Mouse (Mus musculus) myocyte (in vitro differentiated cells): Measurements from ENCODE around the gene Lrp1.

Source experiments
- E2F4 ChIP-seq: IDR thresholded peaks from one replicate; pipeline ENCODE4 v1.6.1; 2011; ENCODE audit warnings: mild to moderate bottlenecking, control low read depth, moderate library complexity; ENCODE audit not compliant: insufficient read depth
- MYOG ChIP-seq, 3 experiments: IDR thresholded peaks; one replicate each; pipeline ENCODE4 v1.6.1; 2011; ENCODE audit warnings: control low read depth in 2 of 3, low read depth in 2 of 3, mild to moderate bottlenecking in 2 of 3; ENCODE audit not compliant: insufficient read length in 2 of 3, control insufficient read depth in 1 of 3, insufficient read depth in 1 of 3
- POLR2A ChIP-seq: IDR thresholded peaks from one replicate; pipeline ENCODE4 v1.6.1; 2011; ENCODE audit warnings: low read depth, mild to moderate bottlenecking, control low read depth, moderate library complexity; ENCODE audit not compliant: insufficient read length
- POLR2AphosphoS2 ChIP-seq: IDR thresholded peaks from one replicate; pipeline ENCODE4 v1.6.1; 2011; ENCODE audit warnings: low read depth, control low read depth; ENCODE audit not compliant: insufficient read length
- REST ChIP-seq: IDR thresholded peaks from one replicate; pipeline ENCODE4 v1.6.1; 2011; ENCODE audit warnings: mild to moderate bottlenecking, control low read depth, moderate library complexity; ENCODE audit not compliant: insufficient read depth, insufficient read length
- SRF ChIP-seq: IDR thresholded peaks from one replicate; pipeline ENCODE4 v1.6.1; 2011; ENCODE audit warnings: low read depth; ENCODE audit not compliant: control insufficient read depth, insufficient read length

- no peak for TF ChIP-seq POLR2AphosphoS2
- TF ChIP-seq POLR2A: no peak
- no peak for TF ChIP-seq SRF
- TF ChIP-seq MYOG (IDR thresholded peaks at IDR 0.05; ENCODE audit: control insufficient read depth in 1 of 3, insufficient read depth in 1 of 3, insufficient read length in 2 of 3, low read depth in 2 of 3): no peak
- TF ChIP-seq REST: no peak
- no peak for TF ChIP-seq E2F4
These were observed 94.9 kb downstream of the Lrp1 start for GRCm38 (mm10) chr10:127526048-127526447.
